Mouse (Mus musculus): ENCODE measurements around the gene Gm43720.
"Not testable (repeated sequence)": the region's sequence is repeated elsewhere in the genome, so short reads cannot be mapped to it uniquely, and the experiment has no call there.

The Gm43720 gene

DNA sequence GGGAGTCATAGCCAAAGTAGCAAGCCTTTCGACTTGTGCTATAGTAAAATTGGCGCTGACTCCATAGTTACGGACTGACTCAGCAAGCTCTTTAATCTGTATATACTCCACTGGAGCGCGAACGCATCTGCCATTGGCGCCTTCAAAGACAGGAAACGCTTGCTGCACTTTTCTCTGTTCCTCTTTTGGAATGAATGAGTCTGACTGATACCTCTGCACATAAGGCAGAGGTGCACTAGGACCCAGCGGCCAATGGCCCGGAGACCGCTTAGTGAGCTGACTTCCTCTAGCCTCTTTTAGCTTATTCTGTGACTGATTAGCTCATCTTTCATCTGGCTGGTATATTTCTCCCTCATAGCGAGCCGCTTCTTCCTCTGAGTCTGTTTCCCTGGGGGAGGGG lies 63.1 kb downstream of the Gm43720 start:
- not testable (repeated sequence) for DNase-seq (ENCODE audit: low read depth)

Measured in fibroblast of lung, adult 2 months (primary cell).